Mouse (Mus musculus): Measurements from ENCODE around the gene Per2.

- TF ChIP-seq POLR2A (IDR thresholded peaks at IDR 0.05; ENCODE audit: insufficient read depth, low read length): no peak
- TF ChIP-seq CTCF (IDR thresholded peaks at IDR 0.05; ENCODE audit: low read depth, low read length): no peak
These were observed 45.6 kb downstream of the Per2 start for GRCm38 (mm10) chr1:91413536-91413897.

All from ES-Bruce4 (cell line).